Mouse (Mus musculus): Measurements from ENCODE around the gene Grm4.

Gene Grm4

DNA sequence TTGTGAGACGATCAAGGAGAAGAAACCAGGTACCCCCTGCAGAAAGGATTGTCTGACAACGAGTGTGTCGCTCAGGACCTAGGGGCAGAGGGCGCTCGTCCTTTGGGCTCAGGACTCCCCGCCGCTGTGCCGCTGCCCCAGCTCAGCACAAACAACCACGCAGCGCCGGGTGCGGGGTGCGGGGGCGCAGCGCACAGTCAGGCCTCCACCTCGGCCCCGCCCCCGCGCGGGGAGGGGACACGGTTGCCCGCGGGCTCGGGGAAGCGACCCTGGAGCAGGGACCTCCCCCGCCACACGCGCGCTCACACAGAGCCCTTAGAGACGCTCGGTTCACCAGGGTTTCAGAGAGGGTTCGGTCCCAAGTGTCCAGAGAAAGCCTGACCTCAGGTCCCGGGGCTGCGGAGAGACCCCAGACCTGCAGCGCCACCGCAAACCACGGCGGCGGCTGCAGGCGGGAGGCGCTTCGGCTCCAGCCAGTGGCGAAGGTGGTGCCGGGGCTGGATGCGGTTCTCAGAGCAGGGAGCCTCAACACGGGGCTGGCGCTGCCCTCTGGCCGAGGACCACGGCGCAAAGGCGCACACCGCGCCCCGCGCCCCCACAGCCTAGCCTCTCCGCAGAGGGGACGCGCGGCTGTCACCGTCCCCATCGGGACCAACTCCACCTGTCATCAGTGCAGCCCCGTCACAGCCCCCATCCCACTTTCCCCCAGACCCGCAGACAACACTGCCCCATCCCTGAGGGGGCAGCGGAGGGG, 9.2 kb downstream of the Grm4 start:
- no peak for DNase-seq (ENCODE audit: low spot score in 2 of 2)

DNA sequence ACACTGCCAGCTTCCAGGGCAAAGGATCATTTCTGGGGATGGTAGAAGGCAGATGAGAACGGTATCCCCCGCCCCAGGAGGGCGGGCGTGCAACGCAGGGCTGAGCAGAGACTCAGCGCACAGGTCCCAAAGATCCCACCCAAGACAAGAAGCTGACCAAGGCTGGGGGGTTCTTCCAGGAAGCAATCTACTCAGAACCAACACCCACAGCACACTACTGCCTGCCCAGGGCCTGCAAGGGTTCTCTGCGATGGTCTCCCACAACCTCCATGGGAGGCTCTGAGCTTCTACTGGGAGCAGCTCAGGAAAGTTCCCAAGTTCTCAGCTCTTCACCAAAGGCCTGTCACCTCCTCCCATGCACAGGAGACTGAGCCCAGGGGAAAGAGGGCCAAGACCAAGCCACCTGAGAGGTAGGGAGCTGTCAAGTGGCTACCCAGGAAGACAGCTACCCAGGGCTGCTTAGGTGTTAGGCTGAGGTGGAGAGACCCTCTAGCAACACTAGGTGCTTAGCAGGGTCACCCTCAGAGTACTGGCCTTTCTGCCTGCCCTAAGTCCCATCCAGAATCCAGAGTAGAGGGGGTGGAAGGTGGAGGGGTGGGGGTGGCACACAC, 10.0 kb downstream of the Grm4 start:
- no peak for DNase-seq (ENCODE audit: low spot score in 2 of 2)

DNA sequence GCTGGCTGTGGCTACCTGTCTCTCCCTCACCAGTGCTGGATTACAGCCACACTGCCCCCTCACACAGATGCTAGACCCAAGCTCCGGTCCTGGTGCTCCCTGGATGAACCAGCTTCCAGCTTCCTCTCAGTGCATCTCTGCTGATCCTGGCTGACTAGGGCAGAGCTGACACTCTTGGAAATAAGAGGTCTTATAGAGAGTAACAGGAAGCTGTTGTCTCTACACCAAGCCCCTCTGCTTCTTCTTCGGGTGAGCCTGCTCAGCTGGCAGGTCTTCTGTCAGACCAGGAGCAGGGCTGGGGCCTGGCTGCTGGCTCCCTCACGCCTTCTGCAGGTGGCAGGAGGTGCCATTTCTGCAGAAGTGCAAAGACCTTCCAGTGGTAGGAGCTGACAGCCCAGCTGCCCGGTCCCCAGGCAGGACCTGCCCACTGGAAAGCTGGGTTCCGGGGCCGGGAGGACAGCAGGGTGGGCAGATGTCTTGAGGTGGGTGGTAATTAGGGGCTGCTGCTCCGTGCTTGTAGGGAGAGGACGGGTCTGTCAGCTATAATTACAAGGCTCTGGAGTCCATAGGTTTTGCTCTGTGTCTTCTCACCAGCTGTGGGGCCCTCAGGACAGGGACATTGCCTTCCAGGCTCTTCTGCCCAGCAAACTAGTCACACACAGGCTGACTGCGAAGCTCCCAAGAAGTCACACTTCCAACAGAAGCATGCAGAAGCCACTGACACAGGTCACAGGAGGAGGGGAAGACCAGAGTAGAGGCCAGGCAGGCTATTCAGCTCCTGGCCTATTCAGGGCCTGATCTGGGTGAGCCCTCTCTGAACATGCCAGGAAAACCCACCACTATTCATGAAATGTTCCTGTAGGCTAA, 10.7 kb downstream of the Grm4 start:
- DNase-seq (ENCODE audit: low spot score in 2 of 2) = no peak

DNA sequence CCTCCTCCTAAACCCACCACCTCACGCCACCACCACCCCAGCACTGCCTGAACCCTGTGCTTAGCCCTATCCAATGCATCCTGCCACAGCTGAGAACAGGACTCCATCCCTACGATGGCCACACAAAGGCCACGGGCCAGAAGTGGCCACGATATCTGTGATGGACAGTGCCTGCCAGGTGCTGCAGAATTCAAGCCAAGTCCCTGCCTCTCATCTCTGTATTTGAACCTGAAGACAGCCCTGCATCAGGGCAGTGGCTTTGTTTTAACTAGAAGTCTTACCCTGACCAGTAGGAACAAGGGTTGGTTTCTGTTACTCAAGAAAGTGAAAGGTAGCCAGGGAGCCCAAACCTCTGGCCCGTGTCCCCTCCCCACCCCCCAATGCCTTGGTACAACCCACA, 12.1 kb downstream of the Grm4 start:
- DNase-seq (ENCODE audit: low spot score in 2 of 2) = no peak

DNA sequence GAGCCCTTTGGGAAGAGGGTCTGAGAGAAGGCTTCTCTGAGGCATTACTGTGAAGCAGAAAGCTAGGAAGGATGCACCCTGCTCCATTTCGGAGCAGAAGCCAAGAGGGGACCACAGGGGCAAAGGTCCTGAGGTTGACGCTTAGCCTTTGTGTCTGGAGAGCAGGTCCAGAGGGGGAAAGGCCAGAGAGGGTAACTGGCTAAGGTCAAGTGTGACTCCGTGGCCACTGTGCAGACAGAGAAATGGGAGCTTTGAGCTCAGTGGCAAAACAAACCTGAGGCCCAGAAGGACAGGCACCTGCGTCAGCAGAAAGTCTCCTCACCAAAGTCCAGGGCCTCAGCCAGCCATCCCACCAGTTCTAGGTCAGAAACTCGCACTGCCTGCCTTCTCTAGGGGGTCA, 12.7 kb downstream of the Grm4 start:
- no peak for DNase-seq (ENCODE audit: low spot score in 2 of 2)

DNA sequence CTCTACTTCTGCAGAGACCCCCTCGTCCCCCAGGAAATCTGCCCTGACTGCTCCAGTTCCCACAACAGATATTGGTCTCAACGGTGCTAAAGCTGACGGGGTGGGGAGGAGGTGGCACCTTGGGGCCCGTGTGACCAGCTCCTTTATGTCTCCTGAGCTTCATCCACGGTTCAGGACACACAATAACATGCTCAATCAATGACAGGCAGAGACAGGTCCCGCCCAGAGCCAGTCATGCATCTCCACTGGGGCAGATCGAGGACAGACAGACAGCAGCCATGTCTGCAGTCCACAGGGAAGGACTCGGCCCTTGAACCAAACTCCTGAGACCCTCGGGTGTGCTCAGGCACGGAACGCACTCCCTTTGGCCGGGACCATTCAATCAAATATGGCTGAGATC, 13.2 kb downstream of the Grm4 start:
- DNase-seq (ENCODE audit: low spot score in 2 of 2) = no peak

DNA sequence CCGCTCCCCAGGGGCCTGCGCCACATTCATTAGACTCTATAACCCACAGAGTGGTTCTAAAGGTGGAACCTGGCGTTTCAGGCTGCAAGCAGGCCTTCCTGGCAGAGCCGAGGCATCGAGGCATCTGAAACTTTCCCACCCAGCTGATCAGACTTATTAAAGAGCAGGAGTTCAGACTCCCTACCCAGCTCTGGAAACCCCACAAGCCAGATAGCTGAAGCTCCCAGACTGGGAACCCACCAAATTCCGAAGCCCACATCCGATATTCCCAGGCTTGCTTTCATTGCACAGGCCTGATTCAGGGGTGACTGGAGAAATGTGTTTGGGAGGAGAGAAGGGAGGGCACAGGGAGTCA, 13.6 kb downstream of the Grm4 start:
- DNase-seq (ENCODE audit: low spot score in 2 of 2) = no peak

DNA sequence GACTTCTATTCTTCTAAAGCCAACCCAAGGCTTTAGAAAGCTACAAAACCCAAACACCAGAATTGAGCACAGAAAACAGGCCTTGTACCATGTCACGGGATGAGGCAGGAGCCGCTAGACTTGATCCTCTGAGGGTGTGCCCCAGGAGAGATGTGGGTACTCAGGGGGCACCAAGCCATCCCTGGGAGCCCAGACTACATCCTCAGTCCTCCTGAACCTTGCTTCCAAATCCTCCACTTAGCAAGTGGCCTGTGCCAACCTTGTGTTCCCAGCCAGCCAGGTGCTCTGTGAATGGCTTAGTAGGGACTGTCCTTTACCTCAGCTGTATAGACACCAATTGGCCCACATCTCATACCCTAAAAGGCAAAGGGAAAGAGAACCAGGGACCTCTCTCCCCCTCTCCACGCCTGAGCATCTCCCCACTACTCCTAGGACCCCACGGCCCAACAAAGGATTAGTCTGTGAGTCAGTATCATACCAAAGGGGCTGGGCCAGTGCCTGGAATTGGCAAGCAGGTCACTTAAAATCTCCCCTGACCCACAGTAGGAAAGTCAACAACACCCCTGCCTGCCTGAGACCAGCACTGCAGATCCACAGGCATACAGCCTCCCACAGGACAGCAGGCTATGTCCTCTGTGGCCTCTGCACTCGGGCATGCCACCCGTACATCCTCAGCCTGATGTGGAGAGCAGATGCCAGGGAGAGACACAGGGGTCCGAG, 14.2 kb downstream of the Grm4 start:
- DNase-seq (ENCODE audit: low spot score in 2 of 2) = no peak

DNA sequence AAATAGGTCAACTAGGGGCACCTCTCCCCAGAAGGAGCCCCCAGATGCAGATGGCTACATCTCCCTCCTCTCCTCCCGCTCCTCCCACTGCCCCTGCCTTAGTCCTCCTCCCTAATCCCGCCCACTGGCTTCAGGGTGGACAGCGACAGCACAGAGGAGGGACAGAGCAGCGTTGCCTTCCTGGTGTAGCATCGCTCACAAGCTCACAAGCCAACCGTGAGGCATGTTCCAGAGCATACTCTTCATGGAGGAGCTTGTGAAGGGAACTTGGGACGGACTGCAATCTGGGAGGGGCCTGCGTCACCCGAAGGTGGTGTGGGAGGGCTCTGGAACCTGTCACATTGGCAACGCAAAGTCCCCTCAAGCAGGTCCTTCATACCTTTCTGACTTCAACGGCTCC, 14.8 kb downstream of the Grm4 start:
- DNase-seq (ENCODE audit: low spot score in 2 of 2) = no peak

DNA sequence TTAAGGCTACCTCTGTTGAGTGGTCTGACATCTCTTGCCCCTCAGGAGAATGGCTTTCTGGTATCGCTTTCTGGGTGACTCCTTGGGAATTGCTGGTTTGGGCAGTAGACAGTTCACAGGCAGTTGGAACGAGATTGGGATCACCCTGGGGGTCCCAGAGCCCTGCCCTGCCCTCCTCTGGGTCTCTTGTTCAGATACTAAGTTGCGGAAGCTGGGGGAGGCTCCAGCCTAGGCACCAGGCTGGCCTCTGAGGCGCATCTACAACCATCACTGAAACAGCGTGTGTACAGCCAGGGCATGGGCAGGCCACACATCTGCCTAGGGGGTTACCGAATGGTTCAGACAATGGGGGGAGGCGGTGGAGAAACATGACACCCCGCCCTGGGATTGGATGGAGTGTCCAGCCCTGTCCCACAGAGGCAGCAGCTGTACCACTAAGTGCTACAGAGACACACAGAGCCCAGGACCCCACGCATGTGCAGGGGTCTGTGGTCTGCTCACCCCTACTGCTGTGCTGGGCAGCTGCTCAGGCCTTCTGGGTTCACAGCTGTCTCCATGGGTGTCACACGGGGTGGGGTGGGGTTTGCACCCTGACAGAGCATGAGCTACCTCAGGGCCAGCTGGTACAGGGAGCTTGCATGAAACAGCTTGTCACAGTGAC, 15.9 kb downstream of the Grm4 start:
- no peak for DNase-seq (ENCODE audit: low spot score in 2 of 2)

DNA sequence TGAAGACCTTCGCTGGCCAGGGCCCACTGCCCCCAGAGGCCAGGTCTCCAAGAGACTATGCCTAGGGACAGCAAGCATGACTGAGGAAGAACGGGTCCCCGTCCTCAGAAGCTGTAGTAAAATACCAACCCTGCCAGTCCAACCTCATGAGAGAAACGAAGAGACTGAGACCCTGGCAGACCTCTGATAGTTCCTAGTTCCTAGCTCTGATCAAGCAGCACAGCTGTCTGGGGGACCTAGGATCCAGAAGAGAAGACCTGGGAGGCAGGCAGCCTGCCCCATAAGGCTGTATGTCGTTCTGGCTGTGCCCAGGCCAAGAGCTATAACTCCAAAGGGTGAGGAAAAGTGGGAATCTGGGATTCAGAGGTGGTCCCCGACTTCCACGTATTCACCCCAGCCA, 17.3 kb downstream of the Grm4 start:
- DNase-seq (ENCODE audit: low spot score in 2 of 2) = no peak

DNA sequence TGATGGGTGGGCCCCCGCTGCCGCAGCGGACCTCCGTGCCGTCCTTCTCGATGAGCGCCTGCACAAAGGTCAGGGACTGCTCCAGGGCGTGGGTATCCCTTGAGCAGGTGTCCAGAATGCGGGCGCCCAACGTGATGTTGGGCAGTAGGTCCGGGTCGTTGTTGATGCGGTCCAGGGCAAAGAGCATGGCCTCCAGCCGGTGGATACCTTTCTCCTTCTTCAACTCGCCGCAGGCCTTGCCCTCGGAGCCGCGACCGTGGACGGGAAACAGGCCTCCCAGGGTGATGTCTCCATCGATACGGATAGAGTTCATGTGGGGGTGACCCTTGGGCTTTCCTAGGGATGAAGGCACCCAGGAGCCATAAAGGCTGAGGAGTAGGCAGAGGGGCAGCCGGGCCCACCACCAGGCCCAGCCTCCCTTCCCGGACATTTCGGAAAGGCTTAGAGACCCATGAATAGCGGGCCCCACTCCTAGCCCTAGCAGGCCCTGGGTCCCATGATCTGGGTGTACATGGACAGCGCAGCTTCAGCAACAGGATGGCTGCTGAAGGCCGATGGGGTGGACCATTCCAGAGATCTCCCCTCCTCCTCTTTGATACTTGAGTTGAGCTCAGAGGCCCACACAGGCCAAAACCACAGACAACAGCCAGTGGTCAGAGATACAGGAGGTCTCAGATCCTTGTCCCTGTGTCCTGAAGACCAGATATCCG, 18.3 kb downstream of the Grm4 start:
- DNase-seq (ENCODE audit: low spot score in 2 of 2) = no peak

DNA sequence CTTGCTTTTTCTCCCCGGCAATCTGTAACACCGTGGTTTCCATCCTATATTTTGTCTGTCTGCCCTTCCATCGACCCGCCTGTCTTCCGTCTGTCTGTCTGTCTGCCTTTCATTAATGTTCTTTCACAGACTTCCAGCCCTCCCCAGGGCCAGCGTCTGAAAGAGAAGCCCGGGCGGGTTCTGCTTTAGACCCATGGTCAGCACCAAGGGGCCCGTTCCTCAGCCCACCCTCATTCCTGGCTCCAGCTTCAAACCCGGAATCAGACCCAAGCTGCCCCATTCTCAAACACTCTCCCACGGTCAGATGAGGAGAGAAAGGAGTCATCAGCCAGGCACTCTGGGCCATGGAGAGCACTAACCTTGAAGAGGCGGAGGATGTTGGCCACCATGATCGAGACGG, 18.9 kb downstream of the Grm4 start:
- no peak for DNase-seq (ENCODE audit: low spot score in 2 of 2)

DNA sequence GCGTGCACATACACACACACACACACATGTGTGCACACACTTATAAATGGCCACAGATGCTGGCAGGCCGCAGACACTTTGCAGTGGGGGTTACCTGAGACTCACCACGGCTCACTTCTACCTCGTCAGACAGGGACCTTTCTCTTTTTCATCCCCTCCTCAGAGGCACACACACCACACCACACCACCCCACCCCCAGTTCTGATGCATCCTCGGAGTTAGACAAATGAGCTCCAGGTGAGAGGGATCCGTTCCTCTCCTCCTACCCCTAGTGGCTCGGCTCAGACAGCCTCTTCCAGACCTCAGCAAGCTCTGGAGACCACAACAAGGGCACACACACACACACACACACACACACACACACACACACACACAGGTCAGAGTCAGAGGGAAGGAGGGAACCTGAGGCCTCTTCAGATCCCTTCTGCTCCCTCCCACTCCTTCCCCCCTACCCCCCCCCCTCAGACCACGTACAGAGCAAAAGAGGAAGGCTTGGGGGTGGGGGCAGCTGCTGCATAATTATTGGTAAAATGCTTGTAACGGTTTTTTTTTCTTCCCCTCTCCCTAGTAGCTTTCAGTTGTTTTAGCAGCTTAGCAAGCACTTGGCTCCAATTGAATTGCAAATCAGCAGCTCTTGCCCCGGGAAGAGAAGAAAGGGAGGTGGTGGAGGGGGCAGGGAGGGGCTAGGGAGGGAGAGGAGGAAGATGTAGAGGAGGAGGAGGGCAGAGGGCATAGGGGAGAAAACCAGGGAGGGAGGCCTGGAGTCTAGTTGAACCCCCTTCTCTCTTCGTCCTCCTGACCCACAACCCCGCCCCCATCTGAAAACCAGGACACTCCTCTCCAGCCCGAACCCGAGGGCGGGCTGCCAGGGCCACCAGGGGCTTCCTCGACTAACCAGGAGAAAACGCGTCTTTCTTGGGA, 19.6 kb downstream of the Grm4 start:
- no peak for DNase-seq (ENCODE audit: low spot score in 2 of 2)

DNA sequence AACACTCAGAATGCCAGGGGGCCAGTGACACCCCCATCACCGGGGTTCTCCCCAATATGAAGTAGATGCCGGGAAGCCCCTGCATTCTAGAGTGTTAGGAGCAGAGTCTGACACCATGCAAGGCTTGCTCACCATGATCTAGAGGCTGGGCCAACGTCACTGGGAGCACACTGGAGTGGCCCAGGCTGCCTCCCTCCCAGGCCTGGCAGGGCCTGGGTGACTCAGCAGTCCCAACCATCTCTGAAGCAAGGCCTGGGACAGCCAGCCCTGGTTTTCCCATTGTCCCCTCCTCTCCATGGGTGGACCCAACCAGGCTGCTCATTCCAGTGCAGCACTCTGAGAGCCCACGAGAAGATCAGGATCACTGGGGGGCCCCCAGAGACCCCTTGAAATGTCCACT, 20.4 kb downstream of the Grm4 start:
- DNase-seq (ENCODE audit: low spot score in 2 of 2) = no peak

DNA sequence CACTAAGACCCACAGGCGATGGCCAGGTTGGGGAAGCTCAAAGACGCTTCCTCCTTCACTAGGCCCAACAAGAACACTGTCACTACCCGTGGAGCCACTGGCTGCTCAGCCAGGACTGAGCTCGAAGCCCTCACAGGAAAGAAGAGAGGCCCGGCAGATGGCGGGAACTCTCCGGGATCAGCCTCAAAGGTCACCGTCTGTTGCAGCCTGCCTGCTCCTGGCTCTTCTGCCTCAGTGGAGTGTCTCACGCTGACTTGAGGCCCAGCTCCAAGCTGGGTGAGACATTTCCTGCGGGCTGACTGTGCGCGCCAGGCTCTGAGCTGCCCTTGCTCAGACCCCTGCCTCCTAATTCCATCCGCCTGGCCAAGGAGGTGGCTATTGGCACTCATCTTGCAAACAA, 22.1 kb downstream of the Grm4 start:
- DNase-seq (ENCODE audit: low spot score in 2 of 2) = no peak

DNA sequence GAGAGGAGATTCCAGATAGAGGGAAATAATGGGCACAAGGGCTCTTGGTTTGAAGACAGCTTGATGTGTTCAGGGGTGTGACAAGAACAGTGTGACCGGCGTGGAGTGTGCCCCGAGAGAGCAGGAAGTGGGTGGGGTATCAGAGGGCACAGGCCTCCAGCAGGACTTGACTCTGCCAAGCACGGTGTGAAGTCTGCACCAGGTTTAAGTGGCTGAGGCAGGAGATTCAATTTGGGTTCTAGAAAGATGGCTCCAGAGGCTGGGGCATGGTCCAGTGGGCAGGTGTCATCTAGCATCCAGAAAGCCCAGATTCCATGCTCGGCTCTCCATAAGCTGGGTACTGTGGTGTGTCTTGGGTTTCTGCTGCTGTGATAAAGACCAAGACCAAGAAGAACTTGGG, 23.4 kb downstream of the Grm4 start:
- no peak for DNase-seq (ENCODE audit: low spot score in 2 of 2)

DNA sequence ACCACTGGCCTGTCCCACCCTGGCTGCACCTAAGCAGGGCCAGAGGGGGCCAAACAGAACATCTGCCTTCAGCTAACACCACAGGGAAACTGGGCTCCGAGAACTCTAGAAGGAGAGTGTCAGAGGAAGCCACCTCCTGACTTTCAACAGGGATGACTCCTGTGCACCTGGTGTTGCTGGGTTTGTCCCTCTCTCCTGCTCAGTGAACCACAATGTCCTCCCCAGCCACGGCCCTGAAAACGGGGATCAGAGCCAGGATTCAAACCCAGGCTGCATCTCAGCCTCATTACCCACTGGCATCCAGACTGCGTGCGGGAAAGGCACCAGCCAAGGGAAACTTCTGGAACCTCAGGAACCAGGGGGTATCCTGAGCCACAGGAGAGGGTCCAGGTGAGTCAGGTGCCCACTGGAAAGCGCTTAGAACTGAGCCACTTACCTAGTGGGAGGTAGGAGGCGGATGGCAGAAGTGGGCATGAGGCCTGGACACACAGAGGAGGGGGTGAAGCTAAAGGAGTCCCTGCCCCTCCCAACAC, 26.1 kb downstream of the Grm4 start:
- no peak for DNase-seq (ENCODE audit: low spot score in 2 of 2)

DNA sequence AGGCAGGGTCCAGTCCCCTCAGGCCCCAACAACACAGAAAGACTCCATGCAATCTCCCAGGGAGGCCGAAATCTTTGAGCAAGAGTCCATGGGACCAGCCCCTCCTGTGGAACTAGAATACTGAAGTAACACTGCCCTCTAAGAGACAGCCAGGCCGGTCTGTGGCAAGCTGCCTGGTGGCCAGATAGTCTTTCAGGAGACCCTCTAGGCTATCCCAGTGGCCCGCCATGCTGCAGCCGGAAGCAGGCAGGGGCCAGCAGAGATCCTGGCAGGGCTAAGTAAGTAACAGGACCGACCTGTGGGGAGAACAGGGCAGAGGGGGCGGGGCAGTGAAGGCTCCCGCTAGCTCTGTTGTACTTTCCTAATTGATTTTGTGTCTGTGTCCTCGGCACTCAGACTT, 27.2 kb downstream of the Grm4 start:
- DNase-seq (ENCODE audit: low spot score in 2 of 2) = no peak

DNA sequence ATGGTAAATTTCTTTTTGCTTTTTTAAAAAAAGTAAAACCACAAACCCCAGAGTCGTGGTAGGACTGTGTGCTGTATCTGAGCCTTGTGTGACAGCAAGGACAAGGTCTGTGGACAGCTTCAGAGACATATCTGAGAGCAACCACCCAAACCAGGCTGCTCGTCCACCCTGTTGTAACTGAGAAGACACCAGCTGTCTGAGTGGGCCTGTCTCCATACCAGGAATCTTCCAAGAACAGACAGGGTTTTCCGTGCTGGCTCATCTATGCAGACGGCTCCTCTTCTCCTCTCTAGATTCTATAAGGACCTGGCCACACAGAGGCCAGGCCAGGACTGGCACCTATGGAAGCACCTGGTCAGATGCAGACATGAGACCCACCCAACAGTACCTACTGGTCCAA, 27.8 kb downstream of the Grm4 start:
- DNase-seq (ENCODE audit: low spot score in 2 of 2) = no peak
